In the genomic region with DNA sequence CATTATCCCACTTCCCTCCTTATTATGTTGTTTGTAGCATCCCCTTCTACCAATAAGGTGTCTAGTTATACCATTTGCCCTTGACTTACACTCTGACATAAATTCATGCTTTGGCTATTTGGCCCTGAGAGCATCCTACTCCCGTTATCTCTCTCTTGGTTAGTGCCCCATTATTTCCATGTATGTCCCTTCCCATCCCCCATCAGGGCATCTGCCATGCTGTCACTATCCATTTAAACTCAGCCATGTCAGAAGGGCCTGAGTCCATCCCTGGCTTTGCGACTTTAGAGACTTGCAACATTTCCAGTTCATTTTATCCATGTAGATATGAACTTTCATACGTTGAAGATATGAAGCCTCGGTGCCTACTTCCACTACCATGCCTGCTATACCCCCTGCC, we compare ENCODE assay signal across 15 mouse cellular contexts.
"Had no signal": no experiment of that assay in that cellular context is flagged by ENCODE, and none has a peak within 500 bp of the region (broad histone marks: within the 10 kb centered on the region; RNA-seq: fewer than 3 reads in every experiment).

No protein-coding gene starts in this region.

- DNase-seq: heart, postnatal 10 days; heart, postnatal 14 days; heart, postnatal 4 days; kidney, adult 11 months; kidney, adult 18-20 months; kidney, adult 2 months; kidney, adult 8-10 months; kidney, adult 9 months; kidney, postnatal 10 days; kidney, postnatal 14 days; kidney, postnatal 25 days; kidney, postnatal 36 days; kidney, postnatal 4 days; layer of hippocampus, adult 9-11 months; layer of hippocampus, postnatal 36 days had no signal
